Mouse (Mus musculus) embryonic facial prominence, embryonic 14.5 days (tissue): ENCODE data around the gene Carnmt1. TPM values are rescaled to one million over a fixed set of nuclear protein-coding genes. Genes with fewer than 3 reads are reported as not detected.

ENCODE experiments used
- ATAC-seq: fragments of 200-750 bp; cut with Nextera tagmentation; 2 replicates; pipeline ENCODE4 v1.8.0; 2017; ENCODE audit warnings: low read depth, moderate number of reproducible peaks, moderate TSS enrichment
- DNase-seq: peaks from one replicate; pipeline ENCODE4 v3.0.0-alpha.2; 2015; ENCODE audit warnings: low spot score
- H3K27ac ChIP-seq: fragments of 300-500 bp; sonication (generic); replicated peaks from 2 replicates; pipeline ENCODE4 v1.5.1; 2014; ENCODE audit warnings: low read depth, mild to moderate bottlenecking, low read length, moderate library complexity
- H3K27me3 ChIP-seq: fragments of 300-500 bp; sonication (generic); replicated peaks from 2 replicates; pipeline ENCODE4 v1.6.1; 2014; ENCODE audit warnings: low read length; ENCODE audit not compliant: control insufficient read depth, insufficient read depth
- H3K36me3 ChIP-seq: fragments of 300-500 bp; sonication (generic); 2 replicates; pipeline ENCODE4 v1.6.1; 2014; ENCODE audit warnings: low read length, mixed read lengths; ENCODE audit not compliant: control insufficient read depth, insufficient read depth
- H3K4me1 ChIP-seq: fragments of 300-500 bp; sonication (generic); 2 replicates; pipeline ENCODE4 v1.6.1; 2014; ENCODE audit warnings: antibody characterized with exemption, low read length; ENCODE audit not compliant: control insufficient read depth, insufficient read depth
- H3K4me2 ChIP-seq: fragments of 300-500 bp; sonication (generic); 2 replicates; pipeline ENCODE4 v1.6.1; 2014; ENCODE audit warnings: low read depth, mild to moderate bottlenecking, low read length, moderate library complexity, mixed read lengths
- H3K4me3 ChIP-seq: fragments of 300-500 bp; sonication (generic); 2 replicates; pipeline ENCODE4 v1.5.1; 2014; ENCODE audit warnings: low read depth, mild to moderate bottlenecking, low read length
- H3K9ac ChIP-seq: fragments of 300-500 bp; sonication (generic); 2 replicates; pipeline ENCODE4 v1.6.1; 2014; ENCODE audit warnings: low read depth, mild to moderate bottlenecking, low read length, moderate library complexity, mixed read lengths
- H3K9me3 ChIP-seq: fragments of 300-500 bp; sonication (generic); 2 replicates; pipeline ENCODE4 v1.6.1; 2016; ENCODE audit warnings: low read length; ENCODE audit not compliant: control insufficient read depth
- WGBS: fragments of 180-500 bp; shearing (Covaris S2); extraction: QIAGEN DNeasy Blood & Tissue Kit; methylation state at CpG from one replicate; pipeline ENCODE4 v1.1.7; 2014; 5-methylcytosine and 5-hydroxymethylcytosine counted together
- polyA plus RNA-seq: library from polyadenylated mRNA; unstranded; fragments of >200 nt; fragmentation: Nextera tagmentation; extraction: Ambion mirVana; gene quantifications from 2 replicates; pipeline ENCODE4 v1.2.1, GENCODE M21; 2014

Gene Carnmt1
- polyA plus RNA-seq, 1 experiment from 2014 or later: 40.2 TPM

DNA sequence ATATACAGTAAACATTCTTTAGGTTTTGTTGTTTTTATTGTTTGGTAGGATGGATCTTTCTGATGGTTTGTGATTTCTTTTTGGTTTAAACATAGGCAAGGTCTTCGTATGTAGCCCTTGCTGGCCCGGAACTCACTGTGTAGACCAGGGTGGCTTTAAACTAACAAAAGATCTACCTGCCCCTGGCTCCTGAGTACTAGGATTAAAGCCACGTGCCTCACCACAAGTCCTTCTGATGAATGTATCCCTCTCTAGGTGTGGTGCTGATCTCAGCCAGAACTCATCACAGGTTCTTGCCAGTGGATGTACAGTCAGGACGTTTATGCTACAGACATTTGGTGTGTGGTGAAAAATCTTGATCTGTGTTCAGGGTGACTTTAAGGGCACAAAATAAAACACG lies 32.6 kb upstream of the Carnmt1 start:
- Histone ChIP-seq H3K4me2 (no peak overlapping the region), H3K36me3 (0 out of 2 replicates have a peak, but pooled peaks cover 6% of the 10 kb centered on the region), H3K27me3 (no peaks in the 10 kb centered on the region), H3K4me1 (peaks cover 7% of the 10 kb centered on the region), H3K9me3 (no peaks in the 10 kb centered on the region), H3K9ac (no peak overlapping the region), H3K4me3 (no peak overlapping the region), H3K27ac (no peak overlapping the region)
- DNase-seq (no peak), ATAC-seq (no peak)
- WGBS: 82% methylated on average over 5 of the region's 5 CpGs

DNA sequence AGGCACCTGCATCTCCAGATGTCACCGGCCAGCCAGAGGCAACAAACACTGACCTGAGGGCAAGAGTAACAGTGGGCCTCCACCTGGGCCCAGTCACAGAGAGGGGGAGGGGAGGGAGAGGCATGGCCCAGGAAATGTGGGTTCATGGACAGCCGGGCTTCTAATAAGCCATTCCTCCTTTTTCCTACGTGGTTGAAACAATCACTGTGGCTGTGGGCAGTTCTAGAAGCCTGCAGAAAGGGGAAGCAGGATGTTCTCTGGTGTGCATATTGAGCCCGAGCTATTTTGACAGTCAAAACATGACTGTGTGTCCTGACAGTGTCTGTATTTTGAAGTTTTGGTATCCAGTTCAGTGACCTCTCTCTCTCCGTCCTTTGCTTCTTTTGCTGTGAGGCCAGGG lies 31.6 kb upstream of the Carnmt1 start:
- Histone ChIP-seq H3K4me1 (peaks cover 7% of the 10 kb centered on the region), H3K4me2 (no peak overlapping the region), H3K9ac (no peak overlapping the region), H3K9me3 (no peaks in the 10 kb centered on the region), H3K27ac (no peak overlapping the region), H3K27me3 (no peaks in the 10 kb centered on the region), H3K4me3 (no peak overlapping the region), H3K36me3 (0 out of 2 replicates have a peak, but pooled peaks cover 6% of the 10 kb centered on the region)
- no peak for DNase-seq
- WGBS: 48% methylated on average over 5 of the region's 5 CpGs
- no peak for ATAC-seq

- H3K27ac ChIP-seq: no peak overlapping the region
- H3K4me3 ChIP-seq: no peak overlapping the region
- no peak overlapping the region for H3K9ac ChIP-seq
- no peak for ATAC-seq
- DNase-seq: no peak
- no peaks in the 10 kb centered on the region for H3K27me3 ChIP-seq
- H3K9me3 ChIP-seq: no peaks in the 10 kb centered on the region
- 0 out of 2 replicates have a peak, but pooled peaks cover 6% of the 10 kb centered on the region for H3K36me3 ChIP-seq
- peaks cover 7% of the 10 kb centered on the region for H3K4me1 ChIP-seq
- 37% methylated on average over 2 of the region's 2 CpGs for WGBS
- H3K4me2 ChIP-seq: no peak overlapping the region
Observed at GRCm38 (mm10) chr19:18639552-18639951, 31.0 kb upstream of the Carnmt1 start.

DNA sequence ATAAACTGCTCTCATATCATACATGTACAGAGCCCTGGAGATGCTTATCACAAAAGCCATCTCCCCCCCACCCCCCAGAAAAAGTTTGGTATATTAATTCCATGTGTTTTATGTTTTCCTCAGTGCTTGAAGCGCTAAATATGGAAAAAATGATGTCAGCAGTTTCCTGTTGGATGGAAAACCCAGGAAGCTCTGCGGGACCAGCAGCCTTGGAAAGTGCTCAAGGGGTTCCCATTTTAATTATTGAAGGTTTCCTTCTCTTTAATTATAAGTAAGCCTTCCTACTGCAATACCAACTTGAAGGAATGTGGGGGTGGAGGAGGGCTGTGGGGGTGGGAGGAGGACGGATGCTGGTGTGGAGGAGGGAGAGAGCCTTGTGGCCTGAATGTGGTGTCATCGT lies 29.6 kb upstream of the Carnmt1 start:
- Histone ChIP-seq H3K9me3 (no peaks in the 10 kb centered on the region), H3K4me3 (no peak overlapping the region), H3K27me3 (no peaks in the 10 kb centered on the region), H3K9ac (no peak overlapping the region), H3K4me2 (no peak overlapping the region), H3K27ac (no peak overlapping the region), H3K36me3 (peaks cover 9% of the 10 kb centered on the region; the same call in 1 of the 2 replicates), H3K4me1 (peaks cover 7% of the 10 kb centered on the region)
- DNase-seq: peak; percentile 74
- no peak for ATAC-seq
- WGBS: 31% methylated on average over 4 of the region's 4 CpGs

- ATAC-seq (no peak), DNase-seq (no peak)
- no peak overlapping the region for H3K4me2 ChIP-seq
- H3K9me3 ChIP-seq: no peaks in the 10 kb centered on the region
- H3K27me3 ChIP-seq: no peaks in the 10 kb centered on the region
- H3K9ac ChIP-seq: no peak overlapping the region
- H3K36me3 ChIP-seq: peaks cover 9% of the 10 kb centered on the region; the same call in 1 of the 2 replicates
- H3K27ac ChIP-seq: no peak overlapping the region
- no peak overlapping the region for H3K4me3 ChIP-seq
- WGBS: 45% methylated on average over 4 of the region's 4 CpGs
- H3K4me1 ChIP-seq: peaks cover 7% of the 10 kb centered on the region
Observed at GRCm38 (mm10) chr19:18643411-18643810, 27.2 kb upstream of the Carnmt1 start.

- no peak overlapping the region for H3K4me3 ChIP-seq
- 82% methylated on average over 6 of the region's 6 CpGs for WGBS
- H3K9me3 ChIP-seq: no peaks in the 10 kb centered on the region
- peaks cover 7% of the 10 kb centered on the region for H3K4me1 ChIP-seq
- no peak overlapping the region for H3K9ac ChIP-seq
- no peak overlapping the region for H3K27ac ChIP-seq
- no peak for DNase-seq
- H3K36me3 ChIP-seq: peaks cover 9% of the 10 kb centered on the region; the same call in 1 of the 2 replicates
- no peak overlapping the region for H3K4me2 ChIP-seq
- no peaks in the 10 kb centered on the region for H3K27me3 ChIP-seq
- ATAC-seq: no peak
Observed at GRCm38 (mm10) chr19:18644084-18644483, 26.5 kb upstream of the Carnmt1 start.

DNA sequence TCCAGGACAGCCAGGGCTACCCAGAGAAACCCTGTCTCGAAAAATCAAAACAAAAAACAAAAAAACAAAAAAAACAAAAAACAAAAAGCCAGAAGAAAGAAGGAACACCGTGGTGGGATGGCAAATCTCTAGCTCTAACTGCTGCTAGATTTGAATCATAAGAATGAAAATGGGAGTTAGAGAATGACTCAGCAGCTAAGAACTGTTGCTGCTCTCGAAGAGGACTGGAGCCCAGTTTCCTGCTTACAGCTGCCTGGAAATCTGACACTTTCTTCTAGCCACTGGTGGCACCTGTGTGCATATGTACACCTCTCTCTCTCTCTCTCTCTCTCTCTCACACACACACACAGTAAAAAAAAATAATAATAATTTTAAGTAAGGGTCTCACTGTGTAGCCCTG lies 24.2 kb upstream of the Carnmt1 start:
- ATAC-seq (no peak), DNase-seq (no peak)
- Histone ChIP-seq H3K27me3 (no peaks in the 10 kb centered on the region), H3K4me1 (peaks cover 2% of the 10 kb centered on the region; the same call in 1 of the 2 replicates), H3K4me2 (no peak overlapping the region), H3K9ac (no peak overlapping the region), H3K4me3 (no peak overlapping the region), H3K36me3 (peaks cover 9% of the 10 kb centered on the region; the same call in 1 of the 2 replicates), H3K9me3 (no peaks in the 10 kb centered on the region), H3K27ac (no peak overlapping the region)
- 61% methylated on average over 3 of the region's 3 CpGs for WGBS

GRCm38 (mm10) chr19:18646853-18647420 lies 23.6 kb upstream of the Carnmt1 start:
- Histone ChIP-seq H3K27ac (no peak overlapping the region), H3K4me3 (no peak overlapping the region), H3K4me1 (no peaks in the 10 kb centered on the region), H3K9ac (no peak overlapping the region), H3K9me3 (no peaks in the 10 kb centered on the region), H3K27me3 (no peaks in the 10 kb centered on the region), H3K4me2 (no peak overlapping the region), H3K36me3 (peaks cover 9% of the 10 kb centered on the region; the same call in 1 of the 2 replicates)
- no peak for DNase-seq
- 76% methylated on average over 5 of the region's 5 CpGs for WGBS
- ATAC-seq: no peak
